Mouse (Mus musculus) Muller cell, postnatal 12 days (primary cell): Measurements from ENCODE around the gene Ptger4.
"Not testable (repeated sequence)": the region's sequence is repeated elsewhere in the genome, so short reads cannot be mapped to it uniquely, and the experiment has no call there.

ENCODE experiments used
- DNase-seq: peaks from one replicate; pipeline ENCODE4 v3.0.0-alpha.2; 2015; ENCODE audit errors: inconsistent ontology term

The Ptger4 gene

GRCm38 (mm10) chr15:5238073-5238472, 5.9 kb downstream of the Ptger4 start:
- no peak for DNase-seq

- no peak for DNase-seq
These were observed 6.9 kb downstream of the Ptger4 start for GRCm38 (mm10) chr15:5237012-5237660.

- DNase-seq: peak; percentile 62
These were observed 7.4 kb downstream of the Ptger4 start for GRCm38 (mm10) chr15:5236538-5236937.

- peak; percentile 80 for DNase-seq
These were observed 8.5 kb downstream of the Ptger4 start for GRCm38 (mm10) chr15:5235527-5235926.

- no peak for DNase-seq
These were observed 9.3 kb downstream of the Ptger4 start for GRCm38 (mm10) chr15:5234659-5235058.

- not testable (repeated sequence) for DNase-seq
These were observed 13.2 kb downstream of the Ptger4 start for GRCm38 (mm10) chr15:5230746-5231145.

GRCm38 (mm10) chr15:5220491-5220890, 23.5 kb downstream of the Ptger4 start:
- no peak for DNase-seq

- no peak for DNase-seq
These were observed 34.9 kb downstream of the Ptger4 start for GRCm38 (mm10) chr15:5209116-5209515.

- no peak for DNase-seq
These were observed 38.8 kb downstream of the Ptger4 start for GRCm38 (mm10) chr15:5205222-5205621.

GRCm38 (mm10) chr15:5196691-5197090, 47.3 kb downstream of the Ptger4 start:
- no peak for DNase-seq

GRCm38 (mm10) chr15:5195987-5196514, 47.9 kb downstream of the Ptger4 start:
- DNase-seq: peak; percentile 22

GRCm38 (mm10) chr15:5194931-5195330, 49.1 kb downstream of the Ptger4 start:
- DNase-seq: no peak

GRCm38 (mm10) chr15:5194446-5194845, 49.5 kb downstream of the Ptger4 start:
- peak; percentile 9 for DNase-seq

- DNase-seq: no peak
These were observed 50.2 kb downstream of the Ptger4 start for GRCm38 (mm10) chr15:5193833-5194232.

GRCm38 (mm10) chr15:5189504-5190093, 54.4 kb downstream of the Ptger4 start:
- DNase-seq: no peak

GRCm38 (mm10) chr15:5188029-5188428, 56.0 kb downstream of the Ptger4 start:
- no peak for DNase-seq

GRCm38 (mm10) chr15:5187116-5187515, 56.9 kb downstream of the Ptger4 start:
- no peak for DNase-seq

- peak; percentile 30 for DNase-seq
These were observed 57.7 kb downstream of the Ptger4 start for GRCm38 (mm10) chr15:5186293-5186675.

- peak; percentile 70 for DNase-seq
These were observed 58.4 kb downstream of the Ptger4 start, which contains the start of gene Ttc33 for GRCm38 (mm10) chr15:5185366-5186292. Gene Ttc33, plus strand, starts transcription at chr15:5185525.

GRCm38 (mm10) chr15:5184668-5185330, 59.2 kb downstream of the Ptger4 start:
- DNase-seq: peak; percentile 13

GRCm38 (mm10) chr15:5173217-5173820, 70.7 kb downstream of the Ptger4 start:
- DNase-seq: no peak
